Mouse (Mus musculus): ENCODE data around the gene P2rx4. TPM values are rescaled to one million over a fixed set of nuclear protein-coding genes. Genes with fewer than 3 reads are reported as not detected.
A peak's percentile ranks its signal among the peaks of the same experiment; 100 is the strongest.
"Not testable (repeated sequence)": the region's sequence is repeated elsewhere in the genome, so short reads cannot be mapped to it uniquely, and the experiment has no call there.

The P2rx4 gene
- 6.2 and 6.8 TPM in 2 replicates for polyA plus RNA-seq (2015; fragmentation: Nextera tagmentation; extraction: Ambion mirVana)

GRCm38 (mm10) chr5:122707276-122708181 is at the start of gene P2rx4:
P2rx4 (plus strand) TSS chr5:122707544.
- Histone ChIP-seq H3K4me2 (peak within 1 kb of the TSS; percentile 78), H3K27ac (peak within 1 kb of the TSS; percentile 21; the same call in 1 of the 2 replicates), H3K27me3 (0 out of 2 replicates have a peak, but pooled peaks cover 3% of the 10 kb centered on the region), H3K4me3 (peak within 1 kb of the TSS; percentile 58), H3K9ac (peak within 1 kb of the TSS; percentile 74), H3K4me1 (peaks cover 9% of the 10 kb centered on the region), H3K9me3 (replicated peaks) (no peaks in the 10 kb centered on the region), H3K36me3 (ENCODE audit: poor library complexity, severe bottlenecking) (no peaks in the 10 kb centered on the region)
- ATAC-seq: peak; percentile 93
- WGBS: under 1% methylated on average over 66 of the region's 66 CpGs

GRCm38 (mm10) chr5:122662501-122662900 is 44.8 kb upstream of the P2rx4 start:
- whole genome bisulfite sequencing: 95% methylated on average over 6 of the region's 6 CpGs
- Histone ChIP-seq H3K27me3 (no peaks in the 10 kb centered on the region), H3K27ac (no peak overlapping the region), H3K9me3 (replicated peaks) (no peaks in the 10 kb centered on the region), H3K9ac (no peak overlapping the region), H3K4me3 (no peak overlapping the region), H3K4me1 (no peaks in the 10 kb centered on the region), H3K4me2 (no peak overlapping the region), H3K36me3 (ENCODE audit: poor library complexity, severe bottlenecking) (no peaks in the 10 kb centered on the region)
- ATAC-seq: no peak

- H3K4me3 ChIP-seq: no peak overlapping the region
- ATAC-seq: no peak
- H3K9ac ChIP-seq: no peak overlapping the region
- no peaks in the 10 kb centered on the region for H3K9me3 ChIP-seq (replicated peaks)
- H3K27ac ChIP-seq: no peak overlapping the region
- H3K36me3 ChIP-seq (ENCODE audit: poor library complexity, severe bottlenecking): no peaks in the 10 kb centered on the region
- WGBS: 77% methylated on average over 5 of the region's 5 CpGs
- no peaks in the 10 kb centered on the region for H3K4me1 ChIP-seq
- no peak overlapping the region for H3K4me2 ChIP-seq
- H3K27me3 ChIP-seq: no peaks in the 10 kb centered on the region
Measured at GRCm38 (mm10) chr5:122665036-122665435, 42.3 kb upstream of the P2rx4 start.

GRCm38 (mm10) chr5:122668981-122669897 is 38.1 kb upstream of the P2rx4 start:
- Histone ChIP-seq H3K27ac (no peak overlapping the region), H3K9me3 (replicated peaks) (no peaks in the 10 kb centered on the region), H3K36me3 (ENCODE audit: poor library complexity, severe bottlenecking) (no peaks in the 10 kb centered on the region), H3K4me2 (no peak overlapping the region), H3K4me3 (no peak overlapping the region), H3K27me3 (no peaks in the 10 kb centered on the region), H3K4me1 (no peaks in the 10 kb centered on the region), H3K9ac (no peak overlapping the region)
- no peak for ATAC-seq
- 88% methylated on average over 15 of the region's 15 CpGs for WGBS

GRCm38 (mm10) chr5:122671641-122672040 is 35.7 kb upstream of the P2rx4 start:
- H3K27me3 ChIP-seq; H3K27ac ChIP-seq; H3K9ac ChIP-seq; H3K4me3 ChIP-seq; H3K4me2 ChIP-seq; H3K9me3 ChIP-seq (replicated peaks); ATAC-seq; H3K36me3 ChIP-seq (ENCODE audit: poor library complexity, severe bottlenecking); H3K4me1 ChIP-seq: not testable (repeated sequence)
- WGBS: 82% methylated on average over 7 of the region's 7 CpGs

GRCm38 (mm10) chr5:122672298-122672697 is 35.0 kb upstream of the P2rx4 start:
- H3K9me3 ChIP-seq (replicated peaks): no peaks in the 10 kb centered on the region
- 92% methylated on average over 5 of the region's 5 CpGs for WGBS
- no peak for ATAC-seq

GRCm38 (mm10) chr5:122676002-122676401 is 31.3 kb upstream of the P2rx4 start:
- WGBS: 93% methylated on average over 8 of the region's 8 CpGs
- H3K4me1 ChIP-seq: no peaks in the 10 kb centered on the region
- ATAC-seq: no peak

More at GRCm38 (mm10) chr5:122672298-122672697, 35.0 kb upstream of the P2rx4 start:
- no peak overlapping the region for H3K4me2 ChIP-seq
- H3K4me1 ChIP-seq: no peaks in the 10 kb centered on the region
- H3K9ac ChIP-seq: no peak overlapping the region
- no peaks in the 10 kb centered on the region for H3K27me3 ChIP-seq
- no peak overlapping the region for H3K27ac ChIP-seq
- no peaks in the 10 kb centered on the region for H3K36me3 ChIP-seq (ENCODE audit: poor library complexity, severe bottlenecking)
- H3K4me3 ChIP-seq: no peak overlapping the region

GRCm38 (mm10) chr5:122677983-122678382 is 29.4 kb upstream of the P2rx4 start:
- H3K4me3 ChIP-seq: no peak overlapping the region
- no peak overlapping the region for H3K4me2 ChIP-seq
- no peak for ATAC-seq
- H3K9me3 ChIP-seq (replicated peaks): no peaks in the 10 kb centered on the region
- no peaks in the 10 kb centered on the region for H3K36me3 ChIP-seq (ENCODE audit: poor library complexity, severe bottlenecking)
- WGBS: 94% methylated on average over 9 of the region's 9 CpGs
- H3K27ac ChIP-seq: no peak overlapping the region
- no peaks in the 10 kb centered on the region for H3K27me3 ChIP-seq
- H3K9ac ChIP-seq: no peak overlapping the region
- H3K4me1 ChIP-seq: no peaks in the 10 kb centered on the region

More at GRCm38 (mm10) chr5:122676002-122676401, 31.3 kb upstream of the P2rx4 start:
- Histone ChIP-seq H3K9ac (no peak overlapping the region), H3K27me3 (no peaks in the 10 kb centered on the region), H3K4me2 (no peak overlapping the region), H3K27ac (no peak overlapping the region), H3K4me3 (no peak overlapping the region), H3K9me3 (replicated peaks) (no peaks in the 10 kb centered on the region), H3K36me3 (ENCODE audit: poor library complexity, severe bottlenecking) (no peaks in the 10 kb centered on the region)

GRCm38 (mm10) chr5:122679881-122680280 is 27.5 kb upstream of the P2rx4 start:
- H3K36me3 ChIP-seq (ENCODE audit: poor library complexity, severe bottlenecking): no peaks in the 10 kb centered on the region
- no peak overlapping the region for H3K27ac ChIP-seq
- no peaks in the 10 kb centered on the region for H3K4me1 ChIP-seq
- H3K9ac ChIP-seq: no peak overlapping the region
- H3K4me2 ChIP-seq: no peak overlapping the region
- no peaks in the 10 kb centered on the region for H3K9me3 ChIP-seq (replicated peaks)
- no peaks in the 10 kb centered on the region for H3K27me3 ChIP-seq
- WGBS: 85% methylated on average over 8 of the region's 8 CpGs
- no peak overlapping the region for H3K4me3 ChIP-seq
- no peak for ATAC-seq

- no peak overlapping the region for H3K4me3 ChIP-seq
- no peak for ATAC-seq
- no peaks in the 10 kb centered on the region for H3K27me3 ChIP-seq
- H3K9me3 ChIP-seq (replicated peaks): no peaks in the 10 kb centered on the region
- 83% methylated on average over 12 of the region's 12 CpGs for WGBS
- H3K27ac ChIP-seq: no peak overlapping the region
- no peak overlapping the region for H3K9ac ChIP-seq
- no peak overlapping the region for H3K4me2 ChIP-seq
- H3K4me1 ChIP-seq: no peaks in the 10 kb centered on the region
- H3K36me3 ChIP-seq (ENCODE audit: poor library complexity, severe bottlenecking): no peaks in the 10 kb centered on the region
Measured at GRCm38 (mm10) chr5:122681276-122681675, 26.1 kb upstream of the P2rx4 start.

- H3K4me2 ChIP-seq: no peak overlapping the region
- H3K9me3 ChIP-seq (replicated peaks): no peaks in the 10 kb centered on the region
- 85% methylated on average over 10 of the region's 10 CpGs for WGBS
- no peaks in the 10 kb centered on the region for H3K4me1 ChIP-seq
- no peak overlapping the region for H3K4me3 ChIP-seq
- no peaks in the 10 kb centered on the region for H3K36me3 ChIP-seq (ENCODE audit: poor library complexity, severe bottlenecking)
- no peaks in the 10 kb centered on the region for H3K27me3 ChIP-seq
- H3K27ac ChIP-seq: no peak overlapping the region
- ATAC-seq: no peak
- no peak overlapping the region for H3K9ac ChIP-seq
Measured at GRCm38 (mm10) chr5:122683926-122684325, 23.4 kb upstream of the P2rx4 start.

- ATAC-seq: no peak
Measured at GRCm38 (mm10) chr5:122687391-122687790, 20.0 kb upstream of the P2rx4 start.

More at GRCm38 (mm10) chr5:122687391-122687790, 20.0 kb upstream of the P2rx4 start:
- H3K9ac ChIP-seq: no peak overlapping the region
- H3K9me3 ChIP-seq (replicated peaks): no peaks in the 10 kb centered on the region
- H3K27ac ChIP-seq: no peak overlapping the region
- H3K4me3 ChIP-seq: no peak overlapping the region
- H3K36me3 ChIP-seq (ENCODE audit: poor library complexity, severe bottlenecking): no peaks in the 10 kb centered on the region
- no peak overlapping the region for H3K4me2 ChIP-seq
- WGBS: 90% methylated on average over 4 of the region's 4 CpGs
- H3K27me3 ChIP-seq: no peaks in the 10 kb centered on the region
- H3K4me1 ChIP-seq: no peaks in the 10 kb centered on the region

All from forebrain, embryonic 13.5 days (tissue).